Mouse (Mus musculus) kidney, adult 2 months (tissue): ENCODE measurements at regions not wholly inside any gene's neighbourhood (a gene's known extent, or its start where the extent isn't known, plus 50 kb on each side); places are given as distances from the start of the nearest gene placed in this dataset.

Source experiments
- CTCF ChIP-seq: fragments of 200-500 bp; conservative IDR thresholded peaks from 2 replicates; pipeline ENCODE4 v1.5.1; 2011; ENCODE audit warnings: low read depth, mild to moderate bottlenecking, control low read depth, low read length, moderate library complexity, mixed read lengths; ENCODE audit not compliant: insufficient read depth, insufficient read length
- POLR2A ChIP-seq: fragments of 200-500 bp; IDR thresholded peaks from one replicate; pipeline ENCODE4 v1.6.1; 2011; ENCODE audit warnings: low read depth, low read length, control low read depth

- TF ChIP-seq CTCF: no peak
- no peak for TF ChIP-seq POLR2A
Observed at GRCm38 (mm10) chr7:54565569-54566179, 269.6 kb upstream of the Luzp2 start.
